Mouse (Mus musculus) CD4-positive, CD25-positive, alpha-beta regulatory T cell, adult 4 months (primary cell): ENCODE data around the gene Sh3bgrl. TPM values are rescaled to one million over a fixed set of nuclear protein-coding genes. Genes with fewer than 3 reads are reported as not detected.

Source experiments
- ATAC-seq: one replicate; pipeline ENCODE4 v1.8.0; 2017
- polyA plus RNA-seq, 2 experiments: library from polyadenylated mRNA; unstranded; fragments of 100-300 nt; shearing (Covaris generic); gene quantifications; one replicate each; pipeline ENCODE4 v1.2.1; 2017

The Sh3bgrl gene
- polyA plus RNA-seq, 2 experiments from 2014 or later = 192 to 196 TPM

- no peak for ATAC-seq
Measured at GRCm38 (mm10) chrX:109132463-109132862, 37.3 kb downstream of the Sh3bgrl start.

GRCm38 (mm10) chrX:109133500-109133899, 38.3 kb downstream of the Sh3bgrl start:
- ATAC-seq = no peak

GRCm38 (mm10) chrX:109136306-109136705, 41.1 kb downstream of the Sh3bgrl start:
- no peak for ATAC-seq

- no peak for ATAC-seq
Measured at GRCm38 (mm10) chrX:109136820-109137219, 41.7 kb downstream of the Sh3bgrl start.

GRCm38 (mm10) chrX:109137295-109137694, 42.1 kb downstream of the Sh3bgrl start:
- no peak for ATAC-seq

- no peak for ATAC-seq
Measured at GRCm38 (mm10) chrX:109141337-109141870, 46.2 kb downstream of the Sh3bgrl start.

GRCm38 (mm10) chrX:109142281-109142680, 47.1 kb downstream of the Sh3bgrl start:
- ATAC-seq = no peak

- no peak for ATAC-seq
Measured at GRCm38 (mm10) chrX:109145779-109146178, 50.6 kb downstream of the Sh3bgrl start.

GRCm38 (mm10) chrX:109147108-109147507, 51.9 kb downstream of the Sh3bgrl start:
- ATAC-seq = no peak

- ATAC-seq = no peak
Measured at GRCm38 (mm10) chrX:109151228-109151627, 56.1 kb downstream of the Sh3bgrl start.

GRCm38 (mm10) chrX:109160326-109160725, 65.2 kb downstream of the Sh3bgrl start:
- ATAC-seq = no peak

- ATAC-seq = peak; percentile 88
Measured at GRCm38 (mm10) chrX:109160901-109161300, 65.7 kb downstream of the Sh3bgrl start.

- no peak for ATAC-seq
Measured at GRCm38 (mm10) chrX:109175038-109175437, 79.9 kb downstream of the Sh3bgrl start.

GRCm38 (mm10) chrX:109175470-109175869, 80.3 kb downstream of the Sh3bgrl start:
- no peak for ATAC-seq

- ATAC-seq = no peak
Measured at GRCm38 (mm10) chrX:109184706-109185478, 89.7 kb downstream of the Sh3bgrl start.

GRCm38 (mm10) chrX:109189607-109190006, 94.4 kb downstream of the Sh3bgrl start:
- no peak for ATAC-seq

GRCm38 (mm10) chrX:109190969-109191368, 95.8 kb downstream of the Sh3bgrl start:
- no peak for ATAC-seq

GRCm38 (mm10) chrX:109191436-109191835, 96.3 kb downstream of the Sh3bgrl start:
- no peak for ATAC-seq

GRCm38 (mm10) chrX:109196468-109196867, 101.3 kb downstream of the Sh3bgrl start, which contains the start of gene Gm6377:
Gene Gm6377, plus strand, starts transcription at chrX:109196756.
- no peak for ATAC-seq

- no peak for ATAC-seq
Measured at GRCm38 (mm10) chrX:109207843-109208242, 112.7 kb downstream of the Sh3bgrl start.

- no peak for ATAC-seq
Measured at GRCm38 (mm10) chrX:109228720-109229119, 133.6 kb downstream of the Sh3bgrl start.

GRCm38 (mm10) chrX:109235383-109236036, 140.3 kb downstream of the Sh3bgrl start:
- ATAC-seq = no peak

- ATAC-seq = peak; percentile 37
Measured at GRCm38 (mm10) chrX:109238163-109238562, 143.0 kb downstream of the Sh3bgrl start.
